Mouse (Mus musculus): ENCODE results near the gene Fam20a. TPM values are rescaled to one million over a fixed set of nuclear protein-coding genes. Genes with fewer than 3 reads are reported as not detected.
A peak's percentile ranks its signal among the peaks of the same experiment; 100 is the strongest.

The Fam20a gene
- polyA plus RNA-seq, 1 experiment from 2014 or later = 2.5 TPM

- H3K36me3 ChIP-seq = no peaks in the 10 kb centered on the region
- H3K9me3 ChIP-seq = no peaks in the 10 kb centered on the region
- no peak overlapping the region for H3K4me2 ChIP-seq (replicated peaks)
- no peak overlapping the region for H3K4me3 ChIP-seq
- H3K27me3 ChIP-seq = no peaks in the 10 kb centered on the region
- 83% methylated on average over 5 of the region's 5 CpGs for WGBS
- H3K9ac ChIP-seq (replicated peaks) = no peak overlapping the region
- no peak for ATAC-seq (ENCODE audit: low FRiP score, low read depth)
- no peak overlapping the region for H3K27ac ChIP-seq (replicated peaks)
- H3K4me1 ChIP-seq = no peaks in the 10 kb centered on the region
Observed at GRCm38 (mm10) chr11:109641498-109642222, 80.4 kb downstream of the Fam20a start.

DNA sequence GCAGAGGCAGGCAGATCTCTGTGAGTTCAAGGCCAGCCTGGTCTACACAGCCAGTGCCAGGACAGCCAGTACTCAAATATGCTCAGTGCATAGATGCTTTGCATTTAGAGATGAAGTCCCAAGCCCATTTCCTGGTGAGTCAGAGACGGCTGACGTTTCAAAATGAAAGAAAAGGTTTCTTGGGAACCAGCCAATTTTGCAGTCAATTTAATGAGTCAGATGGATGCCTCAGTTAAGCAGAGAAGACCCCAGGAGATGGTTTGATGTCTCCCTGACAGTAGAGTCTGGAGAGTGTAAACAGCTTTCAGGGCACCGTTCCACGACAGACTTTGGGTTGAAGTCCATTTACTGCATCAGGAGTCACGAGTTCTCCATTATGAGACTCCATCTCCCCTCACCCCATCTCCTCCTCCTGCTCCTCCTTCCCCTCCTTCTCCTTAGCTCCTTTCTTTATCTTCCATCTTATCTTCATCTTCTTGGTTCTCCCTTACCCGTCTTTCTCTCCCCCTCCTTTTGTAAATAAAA, 86.1 kb downstream of the Fam20a start:
- no peaks in the 10 kb centered on the region for H3K9me3 ChIP-seq
- no peak overlapping the region for H3K4me2 ChIP-seq (replicated peaks)
- H3K27ac ChIP-seq (replicated peaks) = no peak overlapping the region
- H3K4me1 ChIP-seq = no peaks in the 10 kb centered on the region
- no peaks in the 10 kb centered on the region for H3K36me3 ChIP-seq
- H3K4me3 ChIP-seq = no peak overlapping the region
- 85% methylated on average over 6 of the region's 6 CpGs for WGBS
- ATAC-seq (ENCODE audit: low FRiP score, low read depth) = no peak
- no peaks in the 10 kb centered on the region for H3K27me3 ChIP-seq
- no peak overlapping the region for H3K9ac ChIP-seq (replicated peaks)

DNA sequence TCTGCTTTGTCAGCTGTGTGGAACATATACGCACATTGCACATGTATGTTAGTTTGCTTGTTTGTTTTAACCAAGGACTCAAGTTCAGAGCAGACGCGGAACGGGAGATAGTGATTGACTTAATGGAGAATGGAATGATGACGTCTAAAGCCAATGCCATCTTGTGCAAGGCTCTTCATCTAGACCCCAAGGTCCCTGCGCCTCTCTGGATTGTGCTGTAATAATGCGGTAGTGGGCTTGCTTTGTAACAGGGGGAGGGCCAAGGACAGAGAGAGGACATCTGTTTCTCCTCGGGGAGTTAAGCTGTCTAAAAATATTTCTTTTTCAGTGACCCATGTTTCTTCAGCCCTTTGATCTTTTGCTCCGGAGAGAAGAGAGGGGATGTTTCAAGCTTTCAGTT, 87.2 kb downstream of the Fam20a start:
- Histone ChIP-seq H3K27ac (replicated peaks) (no peak overlapping the region), H3K9ac (replicated peaks) (no peak overlapping the region), H3K4me2 (replicated peaks) (no peak overlapping the region), H3K4me3 (no peak overlapping the region), H3K36me3 (no peaks in the 10 kb centered on the region), H3K27me3 (no peaks in the 10 kb centered on the region), H3K9me3 (no peaks in the 10 kb centered on the region), H3K4me1 (no peaks in the 10 kb centered on the region)
- 78% methylated on average over 9 of the region's 9 CpGs for WGBS
- no peak for ATAC-seq (ENCODE audit: low FRiP score, low read depth)

DNA sequence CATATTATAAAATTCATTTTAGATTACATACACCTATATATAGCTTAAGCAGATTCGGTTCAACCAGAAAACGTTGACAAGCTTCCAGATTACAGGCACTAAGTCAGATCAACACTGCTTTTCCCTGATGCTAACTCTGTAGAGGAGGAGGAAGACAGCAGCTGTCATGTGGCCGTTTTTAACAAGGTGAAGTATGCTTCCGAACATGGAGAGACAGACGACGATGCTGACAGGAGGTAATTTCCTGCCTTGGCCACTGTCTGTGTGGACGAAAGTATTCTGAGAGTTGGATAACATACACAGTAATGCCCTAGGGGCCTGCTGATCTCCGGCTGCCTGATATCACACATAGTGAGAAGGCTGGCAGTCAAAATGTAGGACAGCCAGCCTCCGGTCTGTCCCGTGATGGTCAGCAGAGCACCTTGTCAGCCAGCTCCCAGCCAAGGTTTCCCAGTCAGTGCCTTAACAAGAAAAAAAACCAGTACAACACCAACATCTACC, 93.0 kb downstream of the Fam20a start:
- H3K4me2 ChIP-seq (replicated peaks) = no peak overlapping the region
- 0 out of 2 replicates have a peak, but pooled peaks cover 4% of the 10 kb centered on the region for H3K9me3 ChIP-seq
- no peak overlapping the region for H3K27ac ChIP-seq (replicated peaks)
- H3K36me3 ChIP-seq = no peaks in the 10 kb centered on the region
- 81% methylated on average over 10 of the region's 10 CpGs for WGBS
- no peak overlapping the region for H3K9ac ChIP-seq (replicated peaks)
- H3K27me3 ChIP-seq = no peaks in the 10 kb centered on the region
- no peaks in the 10 kb centered on the region for H3K4me1 ChIP-seq
- H3K4me3 ChIP-seq = no peak overlapping the region
- ATAC-seq (ENCODE audit: low FRiP score, low read depth) = no peak

DNA sequence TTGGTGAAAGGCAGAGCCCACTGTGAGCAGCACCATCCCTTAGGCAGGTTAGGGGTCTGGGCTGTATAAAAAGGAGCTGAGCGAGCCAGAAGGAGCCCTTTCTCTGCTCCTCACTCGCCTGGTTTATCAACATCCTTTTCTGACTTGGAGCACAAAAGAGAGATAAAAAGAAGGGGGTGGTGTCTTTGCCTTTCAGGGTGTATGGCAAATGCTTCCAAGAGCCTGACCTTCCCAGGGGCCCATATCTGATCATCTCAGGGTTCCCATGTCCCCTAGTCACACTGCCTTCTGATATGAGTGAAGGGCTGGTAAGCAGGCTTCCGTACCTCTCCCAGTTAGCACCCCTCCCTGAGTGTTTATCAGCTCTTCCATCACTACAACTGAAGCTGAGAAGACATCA, 94.0 kb downstream of the Fam20a start:
- Histone ChIP-seq H3K4me3 (no peak overlapping the region), H3K4me2 (replicated peaks) (no peak overlapping the region), H3K4me1 (no peaks in the 10 kb centered on the region), H3K9me3 (0 out of 2 replicates have a peak, but pooled peaks cover 4% of the 10 kb centered on the region), H3K36me3 (no peaks in the 10 kb centered on the region), H3K27me3 (no peaks in the 10 kb centered on the region), H3K9ac (replicated peaks) (no peak overlapping the region), H3K27ac (replicated peaks) (no peak overlapping the region)
- WGBS = 74% methylated on average over 3 of the region's 3 CpGs
- no peak for ATAC-seq (ENCODE audit: low FRiP score, low read depth)

GRCm38 (mm10) chr11:109627648-109628047, 94.4 kb downstream of the Fam20a start:
- H3K4me2 ChIP-seq (replicated peaks) = no peak overlapping the region
- H3K27ac ChIP-seq (replicated peaks) = no peak overlapping the region
- WGBS = 92% methylated on average over 4 of the region's 4 CpGs
- 0 out of 2 replicates have a peak, but pooled peaks cover 4% of the 10 kb centered on the region for H3K9me3 ChIP-seq
- ATAC-seq (ENCODE audit: low FRiP score, low read depth) = no peak
- H3K4me1 ChIP-seq = peaks cover 1% of the 10 kb centered on the region; the same call in 1 of the 2 replicates
- no peaks in the 10 kb centered on the region for H3K27me3 ChIP-seq
- no peak overlapping the region for H3K4me3 ChIP-seq
- no peaks in the 10 kb centered on the region for H3K36me3 ChIP-seq
- no peak overlapping the region for H3K9ac ChIP-seq (replicated peaks)

DNA sequence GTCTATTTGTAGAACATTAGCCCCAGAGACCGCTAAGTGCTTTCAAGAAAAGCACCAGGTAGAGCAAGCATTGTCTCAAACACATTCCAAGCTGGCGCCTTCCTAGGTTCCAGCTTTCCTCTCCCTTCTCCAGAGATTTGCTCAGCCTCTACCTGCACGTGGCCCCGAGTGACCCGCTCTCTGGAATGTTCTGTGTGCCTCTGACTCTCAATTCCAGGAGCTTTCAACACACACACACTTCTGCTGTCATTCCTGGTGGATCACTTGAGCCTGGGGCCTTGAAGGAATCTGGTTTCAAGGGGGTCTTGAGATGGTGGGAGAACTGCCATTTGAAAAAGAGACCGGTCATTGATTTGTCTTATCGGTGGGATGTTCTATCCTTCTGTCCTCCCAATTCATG, 98.8 kb downstream of the Fam20a start:
- H3K27me3 ChIP-seq = no peaks in the 10 kb centered on the region
- 86% methylated on average over 7 of the region's 7 CpGs for WGBS
- H3K9ac ChIP-seq (replicated peaks) = no peak overlapping the region
- no peak overlapping the region for H3K4me3 ChIP-seq
- no peak overlapping the region for H3K27ac ChIP-seq (replicated peaks)
- H3K9me3 ChIP-seq = 0 out of 2 replicates have a peak, but pooled peaks cover 4% of the 10 kb centered on the region
- H3K4me1 ChIP-seq = peaks cover 5% of the 10 kb centered on the region; the same call in 1 of the 2 replicates
- no peak for ATAC-seq (ENCODE audit: low FRiP score, low read depth)
- H3K4me2 ChIP-seq (replicated peaks) = no peak overlapping the region
- no peaks in the 10 kb centered on the region for H3K36me3 ChIP-seq

DNA sequence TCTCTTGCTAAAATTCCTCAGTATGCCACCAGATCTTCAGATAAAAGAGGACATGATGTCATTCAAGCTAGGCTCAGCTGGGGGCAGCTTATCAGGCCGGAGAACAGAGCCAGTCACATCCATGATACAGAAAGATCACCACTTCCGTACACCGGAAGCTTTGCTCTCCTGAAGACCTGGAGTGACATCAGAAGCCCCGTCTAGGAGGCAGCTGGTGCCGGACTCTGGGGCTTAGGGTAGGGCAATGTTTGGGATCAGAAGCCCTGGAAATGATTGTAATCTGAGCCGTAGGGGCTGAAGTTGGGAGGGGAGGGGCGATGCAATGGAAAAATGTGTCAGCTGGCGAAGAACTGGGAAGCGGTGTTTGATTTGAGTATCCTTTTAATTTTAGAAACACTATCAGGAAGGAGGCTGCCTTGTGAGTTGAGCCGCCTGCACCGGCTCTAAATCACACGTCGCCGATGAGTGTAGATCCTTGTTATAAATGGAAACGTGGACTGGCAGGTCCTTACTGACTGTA, 99.5 kb downstream of the Fam20a start:
- H3K4me1 ChIP-seq = peaks cover 5% of the 10 kb centered on the region; the same call in 1 of the 2 replicates
- no peaks in the 10 kb centered on the region for H3K27me3 ChIP-seq
- 0 out of 2 replicates have a peak overlapping the region, but pooled peaks have one; percentile 16 for H3K4me2 ChIP-seq (replicated peaks)
- 0 out of 2 replicates have a peak, but pooled peaks cover 4% of the 10 kb centered on the region for H3K9me3 ChIP-seq
- no peaks in the 10 kb centered on the region for H3K36me3 ChIP-seq
- ATAC-seq (ENCODE audit: low FRiP score, low read depth) = no peak
- no peak overlapping the region for H3K4me3 ChIP-seq
- 48% methylated on average over 15 of the region's 15 CpGs for WGBS
- H3K27ac ChIP-seq (replicated peaks) = no peak overlapping the region
- no peak overlapping the region for H3K9ac ChIP-seq (replicated peaks)

DNA sequence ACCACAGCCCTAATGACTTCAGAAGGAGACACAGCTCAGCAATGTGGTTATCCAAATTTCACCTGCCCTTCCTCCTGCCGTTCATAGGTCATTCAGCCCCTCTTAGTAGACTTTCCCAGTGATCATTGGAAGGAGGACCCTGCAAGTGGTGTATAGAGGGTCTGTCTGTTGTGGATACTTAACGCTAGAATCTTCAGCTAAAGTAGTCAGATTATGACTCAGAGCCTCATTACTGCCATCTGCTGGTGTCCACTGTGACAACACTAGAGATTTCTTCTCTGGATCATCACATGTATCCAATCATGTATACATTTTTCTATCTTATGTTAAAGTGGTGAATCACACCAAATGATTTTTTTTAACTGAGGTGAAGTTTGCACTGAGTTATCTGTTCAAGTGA, 100.9 kb downstream of the Fam20a start:
- 16% methylated on average over 2 of the region's 2 CpGs for WGBS
- Histone ChIP-seq H3K4me3 (no peak overlapping the region), H3K27ac (replicated peaks) (no peak overlapping the region), H3K4me1 (peaks cover 5% of the 10 kb centered on the region; the same call in 1 of the 2 replicates), H3K4me2 (replicated peaks) (no peak overlapping the region), H3K9me3 (0 out of 2 replicates have a peak, but pooled peaks cover 4% of the 10 kb centered on the region), H3K36me3 (no peaks in the 10 kb centered on the region), H3K27me3 (no peaks in the 10 kb centered on the region), H3K9ac (replicated peaks) (no peak overlapping the region)
- ATAC-seq (ENCODE audit: low FRiP score, low read depth) = 0 out of 2 replicates have a peak, but pooled peaks have one; percentile 27

- Histone ChIP-seq H3K4me1 (peaks cover 5% of the 10 kb centered on the region; the same call in 1 of the 2 replicates), H3K27me3 (no peaks in the 10 kb centered on the region), H3K36me3 (no peaks in the 10 kb centered on the region), H3K4me2 (replicated peaks) (no peak overlapping the region), H3K27ac (replicated peaks) (no peak overlapping the region), H3K9me3 (0 out of 2 replicates have a peak, but pooled peaks cover 4% of the 10 kb centered on the region), H3K4me3 (no peak overlapping the region), H3K9ac (replicated peaks) (no peak overlapping the region)
- ATAC-seq (ENCODE audit: low FRiP score, low read depth) = no peak
- 77% methylated on average over 6 of the region's 6 CpGs for WGBS
Observed at GRCm38 (mm10) chr11:109620356-109620755, 101.7 kb downstream of the Fam20a start.

All from midbrain, embryonic 12.5 days (tissue).